Mouse (Mus musculus) kidney, adult 2 months (tissue): ENCODE results near the gene Tap1.

Source experiments
- CTCF ChIP-seq: fragments of 200-500 bp; conservative IDR thresholded peaks from 2 replicates; pipeline ENCODE4 v1.5.1; 2011; ENCODE audit warnings: low read depth, mild to moderate bottlenecking, control low read depth, low read length, moderate library complexity, mixed read lengths; ENCODE audit not compliant: insufficient read depth, insufficient read length
- POLR2A ChIP-seq: fragments of 200-500 bp; IDR thresholded peaks from one replicate; pipeline ENCODE4 v1.6.1; 2011; ENCODE audit warnings: low read depth, low read length, control low read depth

DNA sequence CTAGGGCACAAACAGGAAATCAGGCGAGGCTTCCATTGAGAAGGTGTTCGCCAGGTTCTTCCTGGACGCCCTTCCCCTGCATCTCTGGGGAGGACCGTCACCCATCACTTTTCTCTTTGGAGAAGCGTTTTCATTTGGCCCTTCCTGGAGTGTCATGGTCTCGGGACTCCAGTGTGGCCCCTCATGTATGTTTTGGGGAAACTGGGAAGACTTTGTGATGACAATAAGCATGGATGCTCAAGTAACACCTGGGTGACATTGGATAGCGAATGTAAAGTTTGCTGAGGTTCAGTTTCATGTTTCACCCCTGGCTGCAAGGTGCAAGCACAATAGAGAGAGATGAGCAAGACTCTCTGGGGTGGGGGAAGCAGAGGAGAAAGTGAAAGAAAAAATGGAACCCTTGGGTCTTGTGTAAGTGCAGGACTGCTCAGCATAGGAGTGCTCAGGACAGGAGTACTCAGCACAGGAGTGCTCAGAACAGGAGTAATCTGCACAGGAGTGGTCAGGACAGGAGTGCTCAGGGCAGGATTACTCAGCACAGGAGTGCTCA lies 14.2 kb downstream of the Tap1 start:
- no peak for TF ChIP-seq CTCF
- TF ChIP-seq POLR2A, result no peak
